Mouse (Mus musculus): ENCODE measurements around the gene Epb41l1.
"Not testable (repeated sequence)": the region's sequence is repeated elsewhere in the genome, so short reads cannot be mapped to it uniquely, and the experiment has no call there.

The Epb41l1 gene

DNA sequence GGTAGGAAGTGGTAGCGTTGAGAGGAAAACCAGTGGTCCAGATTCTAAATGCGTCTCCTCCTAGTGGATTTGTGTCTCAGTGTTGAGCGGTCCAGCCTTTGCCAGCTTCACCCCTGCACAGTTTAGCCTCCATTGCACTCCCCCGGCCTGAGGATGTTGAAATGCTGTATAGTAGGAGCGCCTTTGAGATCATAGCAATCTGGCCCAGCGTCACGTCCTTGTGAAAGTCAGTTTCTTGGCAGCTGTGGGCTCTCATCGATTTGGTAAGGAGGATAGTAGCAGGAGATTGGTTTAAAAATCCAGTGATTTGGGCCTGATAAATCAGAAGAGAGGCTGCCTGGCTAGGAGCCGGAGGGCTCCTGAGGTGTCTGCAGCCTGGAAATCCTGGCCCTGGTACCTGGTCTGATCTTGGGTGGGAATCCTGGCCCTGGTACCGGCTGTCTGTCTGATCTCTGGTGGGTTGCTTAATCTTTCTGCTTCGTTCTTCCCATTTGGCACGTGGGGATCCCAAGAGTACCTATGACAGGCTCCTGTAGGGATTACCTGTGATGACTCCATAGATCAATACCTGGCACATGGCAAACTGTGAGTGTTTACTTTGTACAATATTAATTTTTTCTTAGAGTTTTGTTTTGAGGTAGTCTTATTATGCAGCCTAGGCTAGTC, 65.5 kb downstream of the Epb41l1 start:
- in situ Hi-C loops (cut with MboI, MseI), result no loop called here

- in situ Hi-C loops (cut with MboI, MseI), result no loop called here
Observed at GRCm38 (mm10) chr2:156487589-156488160, 67.0 kb downstream of the Epb41l1 start.

DNA sequence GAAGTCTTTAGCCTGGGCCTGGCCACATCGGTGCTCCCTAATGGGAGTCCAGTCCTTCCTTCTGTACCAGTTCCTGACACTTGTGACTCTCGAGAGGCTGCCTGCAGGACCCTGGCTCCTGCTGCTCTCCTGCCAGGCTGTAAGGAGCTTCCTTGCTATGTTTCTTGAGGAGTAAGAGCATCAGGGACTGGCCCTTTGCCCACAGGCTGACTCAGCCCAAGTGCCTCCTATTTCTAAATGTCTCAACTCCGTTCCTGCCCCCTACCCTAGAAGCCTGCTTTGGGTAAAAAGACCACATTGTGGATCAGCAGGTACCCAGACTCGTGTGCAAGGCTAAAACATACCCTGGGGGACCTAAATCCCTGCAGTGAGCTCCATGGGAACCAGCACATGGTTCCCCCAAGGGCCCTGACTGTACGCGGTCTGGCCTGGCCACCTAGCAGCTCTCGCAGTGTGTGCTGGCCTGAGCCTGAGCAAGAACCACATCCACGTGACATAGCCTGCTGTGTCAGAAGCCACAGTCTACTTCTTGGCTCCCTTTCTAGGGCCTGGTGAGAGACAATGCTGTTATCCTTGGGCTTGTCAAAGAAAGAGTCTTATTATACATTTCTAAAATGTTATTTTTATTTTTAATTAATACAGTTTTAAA, 67.6 kb downstream of the Epb41l1 start:
- in situ Hi-C loops (cut with MboI, MseI), result no loop called here

DNA sequence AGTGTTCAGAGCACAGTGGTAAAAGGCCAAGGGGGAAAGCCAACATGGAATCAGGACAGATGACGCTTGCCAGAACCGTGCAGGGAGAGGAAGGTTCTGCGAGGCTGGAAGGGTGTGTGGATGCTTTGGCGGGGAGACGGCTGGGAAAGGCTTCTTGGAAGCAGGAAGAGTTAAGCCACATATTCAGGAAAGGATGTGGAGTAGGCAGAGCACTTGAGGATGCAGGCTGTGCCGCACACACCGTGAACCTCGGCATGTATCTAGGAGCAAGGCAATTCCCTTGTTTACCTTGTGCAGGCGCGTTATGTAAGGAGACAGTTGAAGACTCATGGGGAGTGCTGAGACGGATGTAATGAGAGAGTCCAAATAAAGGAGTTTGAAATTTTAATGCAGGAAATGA, 69.5 kb downstream of the Epb41l1 start:
- in situ Hi-C loops (cut with MboI, MseI), result no loop called here

- in situ Hi-C loops (cut with MboI, MseI), result no loop called here
Observed at GRCm38 (mm10) chr2:156491796-156492195, 71.1 kb downstream of the Epb41l1 start.

- in situ Hi-C loops (cut with MboI, MseI), result no loop called here
Observed at GRCm38 (mm10) chr2:156493766-156494165, 73.1 kb downstream of the Epb41l1 start.

GRCm38 (mm10) chr2:156494465-156494864, 73.8 kb downstream of the Epb41l1 start:
- in situ Hi-C loops (cut with MboI, MseI), result no loop called here

GRCm38 (mm10) chr2:156494875-156495274, 74.2 kb downstream of the Epb41l1 start:
- in situ Hi-C loops (cut with MboI, MseI), result no loop called here

- in situ Hi-C loops (cut with MboI, MseI), result no loop called here
Observed at GRCm38 (mm10) chr2:156496816-156497566, 76.3 kb downstream of the Epb41l1 start.

DNA sequence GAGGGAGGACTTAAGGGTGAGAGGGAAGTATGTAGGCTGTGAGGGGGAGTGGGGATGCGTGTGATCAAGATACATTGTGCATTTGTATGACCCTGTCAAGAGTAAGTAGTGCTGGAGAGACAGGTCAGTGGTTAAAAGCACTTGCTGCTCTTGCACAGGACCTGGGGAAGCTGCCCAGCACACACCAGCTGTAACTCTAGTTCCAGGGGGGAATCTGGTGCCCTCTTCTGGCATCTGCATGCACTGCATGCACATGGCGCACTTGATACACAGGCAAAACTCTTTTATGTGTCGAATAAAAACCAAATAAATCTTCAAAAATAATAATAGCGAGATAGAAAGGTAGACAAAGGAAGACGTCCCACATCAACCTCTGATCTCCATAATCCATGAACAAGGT, 77.2 kb downstream of the Epb41l1 start:
- in situ Hi-C loops (cut with MboI, MseI), result no loop called here

- in situ Hi-C loops (cut with MboI, MseI), result loop anchor here (10.0 kb wide), 1 partner anchor 424 kb away; no protein-coding TSS in a partner anchor
Observed at GRCm38 (mm10) chr2:156501025-156501424, 80.3 kb downstream of the Epb41l1 start.

DNA sequence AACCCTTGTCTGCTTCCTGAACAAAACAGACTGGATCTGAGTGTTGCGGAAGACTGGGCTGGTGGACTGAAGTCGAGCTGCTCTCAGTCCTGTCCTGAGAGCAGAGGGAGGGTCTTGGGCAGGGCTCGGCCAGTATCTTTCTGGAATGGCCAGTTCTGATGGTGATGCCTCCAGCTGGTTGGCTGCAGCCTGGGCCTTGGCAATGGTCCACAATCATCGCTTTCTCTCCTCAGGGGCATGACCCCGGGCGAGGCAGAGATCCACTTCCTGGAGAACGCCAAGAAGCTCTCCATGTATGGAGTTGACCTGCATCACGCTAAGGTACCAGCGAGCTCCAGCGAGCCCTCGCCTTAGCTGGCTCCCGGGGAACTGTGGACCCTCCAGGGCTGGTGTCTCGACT, 84.8 kb downstream of the Epb41l1 start:
- in situ Hi-C loops (cut with MboI, MseI), result loop anchor here (10.0 kb wide), 1 partner anchor 419 kb away; no protein-coding TSS in a partner anchor

- in situ Hi-C loops (cut with MboI, MseI), result no loop called here
Observed at GRCm38 (mm10) chr2:156512028-156512427, 91.3 kb downstream of the Epb41l1 start.

GRCm38 (mm10) chr2:156512561-156512960, 91.9 kb downstream of the Epb41l1 start:
- in situ Hi-C loops (cut with MboI, MseI), result no loop called here

DNA sequence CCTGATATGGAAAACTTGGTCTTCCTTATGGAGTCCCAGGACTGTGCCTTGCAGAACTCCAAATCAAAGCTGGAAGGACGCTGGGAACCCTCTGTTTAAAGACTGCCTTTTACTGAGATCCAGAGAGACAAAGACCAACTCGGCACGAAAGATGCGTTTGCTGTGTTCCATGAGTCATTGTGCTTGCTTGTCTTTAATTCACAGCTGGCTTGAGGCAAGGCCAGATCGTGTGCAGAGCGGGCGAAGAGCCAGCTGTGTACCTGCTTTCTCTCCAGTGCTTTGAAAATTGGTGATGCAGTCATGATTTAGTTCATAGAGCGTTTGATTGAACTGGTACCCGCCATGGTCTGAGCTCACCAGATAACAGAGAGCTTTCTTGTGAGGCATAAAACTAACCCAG, 94.4 kb downstream of the Epb41l1 start:
- in situ Hi-C loops (cut with MboI, MseI), result no loop called here

DNA sequence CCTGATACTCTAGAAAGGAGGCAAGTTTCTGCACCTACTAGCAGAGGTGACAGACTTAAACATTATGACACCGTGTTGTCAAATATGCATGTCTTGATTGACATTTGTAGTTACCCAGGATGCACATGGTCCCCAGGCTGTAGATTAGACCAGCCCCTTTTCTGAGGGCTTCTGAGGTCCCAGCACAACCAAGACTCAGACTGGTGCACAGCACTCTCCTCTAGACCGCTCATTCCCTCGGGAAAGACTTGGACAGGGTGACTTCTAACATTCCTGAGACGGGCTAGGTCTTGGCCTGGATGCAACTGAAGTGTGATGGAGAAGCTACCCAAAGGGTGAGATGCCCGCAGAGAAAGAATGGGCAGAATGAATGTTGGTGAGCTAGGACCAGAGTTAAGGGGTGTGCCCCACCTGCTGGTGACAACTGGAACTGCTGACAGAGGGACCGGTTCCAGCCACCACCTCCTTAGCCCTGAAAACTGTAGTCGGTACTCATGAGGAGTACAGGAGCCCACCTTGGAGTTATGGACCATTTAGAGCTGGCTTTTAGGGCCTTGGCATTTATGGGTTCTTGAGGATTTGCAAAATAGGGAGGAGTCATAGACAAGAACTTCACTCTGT, 95.0 kb downstream of the Epb41l1 start:
- in situ Hi-C loops (cut with MboI, MseI), result no loop called here

- in situ Hi-C loops (cut with MboI, MseI), result not testable (repeated sequence)
Observed at GRCm38 (mm10) chr2:156516678-156517077, 96.0 kb downstream of the Epb41l1 start.

DNA sequence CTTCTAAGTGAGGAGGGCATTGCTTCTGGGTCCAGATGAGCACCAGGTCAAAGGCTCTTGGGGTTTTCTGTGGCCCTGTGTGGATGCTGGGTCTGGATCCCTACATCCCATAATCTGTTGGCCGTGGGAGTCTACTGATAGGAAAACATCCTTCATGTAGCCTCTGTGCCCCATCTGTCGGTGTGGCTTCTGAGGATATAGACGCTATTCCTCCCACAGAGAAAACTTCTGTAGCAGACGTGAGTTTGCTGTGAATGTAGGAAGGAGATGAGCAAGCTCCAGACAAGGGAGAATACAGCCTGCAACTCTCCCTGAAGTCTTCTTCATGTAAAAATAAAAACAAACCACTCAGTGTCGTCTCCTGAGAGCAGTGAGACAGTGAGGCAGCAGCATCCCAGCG, 97.6 kb downstream of the Epb41l1 start:
- in situ Hi-C loops (cut with MboI, MseI), result no loop called here

GRCm38 (mm10) chr2:156519584-156519983, 98.9 kb downstream of the Epb41l1 start:
- in situ Hi-C loops (cut with MboI, MseI), result no loop called here

GRCm38 (mm10) chr2:156522994-156523393, 102.3 kb downstream of the Epb41l1 start:
- in situ Hi-C loops (cut with MboI, MseI), result no loop called here

- in situ Hi-C loops (cut with MboI, MseI), result no loop called here
Observed at GRCm38 (mm10) chr2:156524078-156524477, 103.4 kb downstream of the Epb41l1 start.

- in situ Hi-C loops (cut with MboI, MseI), result loop anchor here (5.0 kb wide), 1 partner anchor 173 kb away; no protein-coding TSS in a partner anchor
Observed at GRCm38 (mm10) chr2:156529726-156530125, 109.0 kb downstream of the Epb41l1 start.

Measured in regulatory T cell (primary cell).